Mouse (Mus musculus) erythroid progenitor cell, adult 5-6 weeks (primary cell): ENCODE results near the gene Mecom. TPM values are rescaled to one million over a fixed set of nuclear protein-coding genes. Genes with fewer than 3 reads are reported as not detected.

Experiments
- ATAC-seq: replicated peaks from 2 replicates; pipeline ENCODE4 v1.8.0; 2016; ENCODE audit warnings: moderate number of reproducible peaks, mild to moderate bottlenecking, moderate TSS enrichment, inconsistent platforms; ENCODE audit not compliant: poor library complexity, low FRiP score, severe bottlenecking
- total RNA-seq, 2 experiments: library from RNA; stranded (forward) in 1 of 2; stranded (reverse) in 1 of 2; fragments of 150-400 nt in 1 of 2; fragments of 186-747, 209-891 nt in 1 of 2; gene quantifications; 2 replicates each; pipeline versions ENCODE4 v1.2.3 to v1.2.4; 2015 to 2017; ENCODE audit warnings: low replicate concordance in 2 of 2

Gene Mecom
- total RNA-seq, 2 experiments from 2014 or later: 0.68 TPM; not detected in 1

GRCm38 (mm10) chr3:30187812-30188469 lies 359.9 kb downstream of the Mecom start:
- ATAC-seq: no peak

GRCm38 (mm10) chr3:30181807-30182481 lies 365.9 kb downstream of the Mecom start:
- no peak for ATAC-seq

GRCm38 (mm10) chr3:30176615-30177014 lies 371.2 kb downstream of the Mecom start:
- no peak for ATAC-seq

- ATAC-seq: no peak
Observed at GRCm38 (mm10) chr3:30173812-30174211, 374.0 kb downstream of the Mecom start.

- ATAC-seq: no peak
Observed at GRCm38 (mm10) chr3:30168396-30169186, 379.2 kb downstream of the Mecom start.

GRCm38 (mm10) chr3:30167027-30167426 lies 380.8 kb downstream of the Mecom start:
- no peak for ATAC-seq

GRCm38 (mm10) chr3:30164834-30165233 lies 383.0 kb downstream of the Mecom start:
- ATAC-seq: no peak

- no peak for ATAC-seq
Observed at GRCm38 (mm10) chr3:30163390-30163789, 384.4 kb downstream of the Mecom start.

- ATAC-seq: no peak
Observed at GRCm38 (mm10) chr3:30160961-30161670, 386.7 kb downstream of the Mecom start.

GRCm38 (mm10) chr3:30160346-30160745 lies 387.5 kb downstream of the Mecom start:
- ATAC-seq: no peak

GRCm38 (mm10) chr3:30157128-30157670 lies 390.6 kb downstream of the Mecom start:
- ATAC-seq: no peak

- no peak for ATAC-seq
Observed at GRCm38 (mm10) chr3:30154390-30154789, 393.4 kb downstream of the Mecom start.

- no peak for ATAC-seq
Observed at GRCm38 (mm10) chr3:30153923-30154331, 393.9 kb downstream of the Mecom start.

- no peak for ATAC-seq
Observed at GRCm38 (mm10) chr3:30150071-30150470, 397.7 kb downstream of the Mecom start.

- no peak for ATAC-seq
Observed at GRCm38 (mm10) chr3:30148378-30149079, 399.3 kb downstream of the Mecom start.

GRCm38 (mm10) chr3:30145051-30145450 lies 402.8 kb downstream of the Mecom start:
- no peak for ATAC-seq

- ATAC-seq: no peak
Observed at GRCm38 (mm10) chr3:30143961-30144411, 403.8 kb downstream of the Mecom start.

- ATAC-seq: no peak
Observed at GRCm38 (mm10) chr3:30143440-30143839, 404.4 kb downstream of the Mecom start.

GRCm38 (mm10) chr3:30140349-30140748 lies 407.5 kb downstream of the Mecom start:
- no peak for ATAC-seq
